Mouse (Mus musculus) G1E (cell line): Measurements from ENCODE around the gene Itch.

ENCODE experiments used
- CTCF ChIP-seq: IDR thresholded peaks from 2 replicates; pipeline ENCODE4 v1.5.1; 2012; ENCODE audit warnings: low read depth, low read length, inconsistent platforms, mixed read lengths
- GATA1 ChIP-seq: IDR thresholded peaks from 2 replicates; pipeline ENCODE4 v1.6.1; 2012; ENCODE audit warnings: borderline replicate concordance, low read length, inconsistent platforms, mixed read lengths
- GATA2 ChIP-seq: IDR thresholded peaks from 2 replicates; pipeline ENCODE4 v1.6.1; 2012; ENCODE audit warnings: low read depth, low read length, inconsistent platforms, borderline replicate concordance
- POLR2AphosphoS5 ChIP-seq: IDR thresholded peaks from 2 replicates; pipeline ENCODE4 v1.6.1; 2012; ENCODE audit warnings: low read depth, low read length, inconsistent platforms; ENCODE audit not compliant: insufficient replicate concordance
- TAL1 ChIP-seq: conservative IDR thresholded peaks from 2 replicates; pipeline ENCODE4 v1.6.1; 2012; ENCODE audit warnings: low read depth, low read length, inconsistent platforms, mixed read lengths

DNA sequence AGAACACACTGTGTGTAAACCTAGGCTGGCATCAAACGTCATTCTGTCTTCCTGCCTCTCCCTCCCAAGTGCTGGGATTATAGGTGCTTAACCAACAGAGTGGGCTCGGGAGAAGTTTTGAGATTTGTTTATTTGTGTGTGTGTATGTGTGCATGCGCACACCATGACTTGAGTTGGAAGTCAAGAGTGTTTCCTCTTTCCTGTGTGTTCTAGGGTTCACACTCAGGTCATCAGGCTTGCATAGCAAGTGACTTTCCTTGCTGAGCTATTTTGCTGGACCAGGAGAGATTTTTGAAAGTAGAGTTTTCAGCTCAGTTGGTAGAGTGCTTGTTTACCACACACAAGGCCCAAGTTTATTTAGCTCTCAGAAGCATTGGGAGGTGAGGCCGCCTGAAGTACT lies 1.8 kb downstream of the Itch start:
- TF ChIP-seq GATA1 (no peak), GATA2 (no peak), CTCF (no peak), TAL1 (no peak), POLR2AphosphoS5 (no peak)
